Mouse (Mus musculus): ENCODE measurements around the gene Msl2.

Msl2 gene

DNA sequence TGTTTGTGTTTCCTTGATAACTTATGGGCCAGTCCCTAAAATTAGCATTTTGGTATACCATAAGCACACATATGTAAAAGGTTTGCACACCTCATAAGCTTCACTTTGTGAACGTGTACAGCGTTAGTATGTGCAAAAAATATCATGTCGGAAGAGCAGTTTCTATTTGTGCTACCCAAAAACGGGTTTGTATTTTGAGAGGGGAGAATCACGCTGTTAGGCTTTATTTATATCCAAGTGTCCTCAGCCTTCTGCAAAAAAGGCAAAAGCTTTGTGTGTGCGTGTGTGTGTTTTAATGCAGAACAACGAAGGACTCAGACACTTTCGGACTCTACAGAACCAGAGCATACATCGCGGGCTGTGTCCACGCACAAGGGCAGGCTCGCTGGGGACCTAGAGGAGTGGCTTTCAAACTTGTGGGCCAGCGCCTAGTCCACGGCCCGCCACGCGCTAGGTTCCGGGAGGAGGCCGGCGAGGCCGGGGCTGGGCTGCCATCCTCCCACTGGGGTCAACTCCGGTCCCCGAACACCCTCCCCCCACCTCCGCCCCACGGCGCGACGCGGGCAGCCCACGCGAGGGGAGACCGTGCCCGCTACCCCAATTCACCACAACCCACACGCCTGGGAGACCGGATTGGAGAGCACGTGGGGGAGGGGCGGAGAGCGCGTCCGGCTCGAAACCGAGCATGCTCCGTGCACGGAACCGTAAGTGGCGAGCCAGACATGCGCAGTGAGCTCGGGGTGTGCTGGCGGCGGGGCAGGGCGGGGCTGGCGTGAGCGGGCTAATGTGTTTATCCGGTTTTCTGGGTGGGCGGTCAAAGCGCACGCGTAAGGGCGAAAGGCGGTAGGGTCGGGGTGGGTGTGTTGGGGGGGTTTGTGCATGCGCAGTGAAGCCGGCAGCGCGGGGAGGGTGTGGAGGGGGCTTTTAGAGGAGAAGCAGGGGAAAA lies 587 bp upstream of the Msl2 start:
- in situ Hi-C loops (cut with MboI; ENCODE audit: unreplicated experiment in 2 of 2): loop anchor here (10.0 kb wide), 3 partner anchors 429 to 1551 kb away; partner anchors contain the start of genes Nck1 (in 2 of the 2), Anapc13 (in 1 of the 2) and Cep63 (in 1 of the 2)

DNA sequence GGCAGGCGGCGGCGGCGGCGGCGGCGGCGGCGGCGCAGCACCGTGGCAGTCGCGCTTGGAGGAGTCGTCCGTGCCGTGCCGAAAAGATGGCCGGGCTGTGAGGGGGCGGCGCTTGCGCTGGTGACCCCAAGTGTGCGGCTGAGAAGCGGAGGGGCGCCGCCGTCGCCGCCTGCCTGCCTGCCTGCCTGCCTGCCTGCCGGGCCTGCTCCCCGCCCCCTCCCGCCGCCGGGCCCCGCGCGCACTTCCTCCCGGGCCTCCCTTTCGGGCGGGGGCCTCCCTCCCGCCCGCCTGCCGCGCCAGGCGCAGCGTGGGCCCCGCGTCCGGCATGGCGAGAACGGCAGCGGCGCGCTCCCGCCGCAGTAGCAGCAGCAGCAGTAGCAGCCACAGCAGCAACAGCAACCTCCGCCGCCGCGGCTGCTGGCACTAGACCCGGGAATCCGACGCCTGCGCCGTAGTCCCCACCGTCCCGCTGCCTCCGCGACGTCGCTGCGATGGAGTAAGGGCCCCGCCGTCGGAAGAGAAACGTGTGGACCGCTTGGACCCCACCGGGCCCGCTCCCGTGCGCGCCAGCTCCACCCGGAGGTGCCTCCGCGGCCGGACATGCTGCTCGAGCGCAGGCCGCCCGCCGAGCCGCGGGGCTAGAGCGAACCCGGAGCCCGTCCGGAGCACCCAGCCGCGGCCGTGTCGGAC lies 576 bp downstream of the Msl2 start:
- in situ Hi-C loops (cut with MboI; ENCODE audit: unreplicated experiment in 2 of 2): loop anchor here (5.0 to 10.0 kb wide), 5 partner anchors 42 to 1550 kb away; partner anchors contain the start of genes Nck1 (in 2 of the 2), Anapc13 (in 1 of the 2), Cep63 (in 1 of the 2) and Pccb (in 1 of the 2)

DNA sequence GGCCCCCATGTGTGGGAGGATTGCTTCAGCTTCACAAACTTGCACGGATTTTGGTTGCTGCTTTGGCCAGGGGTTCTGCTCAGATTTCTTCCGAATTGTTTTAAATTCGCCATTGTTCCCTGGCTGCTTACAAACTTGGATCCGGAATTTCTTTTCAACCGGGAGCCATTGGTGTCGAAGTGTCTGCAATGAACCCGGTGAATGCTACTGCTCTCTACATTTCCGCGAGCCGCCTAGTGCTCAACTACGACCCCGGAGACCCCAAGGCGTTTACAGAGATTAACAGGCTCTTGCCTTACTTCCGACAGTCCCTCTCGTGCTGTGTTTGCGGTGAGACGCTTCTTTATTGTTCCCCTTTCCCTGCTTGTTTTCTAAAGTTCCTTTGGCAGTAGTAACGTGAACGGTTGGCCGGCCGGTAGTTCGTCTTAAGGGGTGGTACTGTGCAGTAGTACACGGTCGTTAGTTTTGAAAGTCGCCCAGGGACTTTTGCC lies 1.2 kb downstream of the Msl2 start:
- in situ Hi-C loops (cut with MboI; ENCODE audit: unreplicated experiment in 2 of 2): loop anchor here (5.0 to 10.0 kb wide), 5 partner anchors 43 to 1550 kb away; partner anchors contain the start of genes Nck1 (in 2 of the 2), Anapc13 (in 1 of the 2), Cep63 (in 1 of the 2) and Pccb (in 1 of the 2)

DNA sequence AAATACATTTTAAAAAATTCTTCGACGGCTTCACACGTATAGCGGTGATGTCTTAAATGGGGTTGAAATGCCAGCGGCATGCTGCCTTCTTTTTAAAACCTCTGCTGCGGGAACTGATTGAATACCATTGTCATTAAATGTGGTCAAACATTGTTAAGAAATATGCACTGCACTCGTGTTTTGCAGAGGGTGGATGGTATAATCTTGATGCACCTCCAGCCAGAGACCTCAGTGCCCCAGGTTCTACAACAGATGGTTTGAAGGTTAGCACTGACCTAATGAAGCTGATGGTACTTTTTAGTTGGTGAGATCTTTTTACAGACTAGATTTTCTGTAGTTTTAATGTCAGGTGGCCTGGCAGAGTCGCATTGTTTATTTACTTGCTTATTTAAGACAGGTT lies 1.8 kb downstream of the Msl2 start:
- in situ Hi-C loops (cut with MboI; ENCODE audit: unreplicated experiment in 2 of 2): loop anchor here (5.0 to 10.0 kb wide), 5 partner anchors 43 to 1549 kb away; partner anchors contain the start of genes Nck1 (in 2 of the 2), Anapc13 (in 1 of the 2), Cep63 (in 1 of the 2) and Pccb (in 1 of the 2)

DNA sequence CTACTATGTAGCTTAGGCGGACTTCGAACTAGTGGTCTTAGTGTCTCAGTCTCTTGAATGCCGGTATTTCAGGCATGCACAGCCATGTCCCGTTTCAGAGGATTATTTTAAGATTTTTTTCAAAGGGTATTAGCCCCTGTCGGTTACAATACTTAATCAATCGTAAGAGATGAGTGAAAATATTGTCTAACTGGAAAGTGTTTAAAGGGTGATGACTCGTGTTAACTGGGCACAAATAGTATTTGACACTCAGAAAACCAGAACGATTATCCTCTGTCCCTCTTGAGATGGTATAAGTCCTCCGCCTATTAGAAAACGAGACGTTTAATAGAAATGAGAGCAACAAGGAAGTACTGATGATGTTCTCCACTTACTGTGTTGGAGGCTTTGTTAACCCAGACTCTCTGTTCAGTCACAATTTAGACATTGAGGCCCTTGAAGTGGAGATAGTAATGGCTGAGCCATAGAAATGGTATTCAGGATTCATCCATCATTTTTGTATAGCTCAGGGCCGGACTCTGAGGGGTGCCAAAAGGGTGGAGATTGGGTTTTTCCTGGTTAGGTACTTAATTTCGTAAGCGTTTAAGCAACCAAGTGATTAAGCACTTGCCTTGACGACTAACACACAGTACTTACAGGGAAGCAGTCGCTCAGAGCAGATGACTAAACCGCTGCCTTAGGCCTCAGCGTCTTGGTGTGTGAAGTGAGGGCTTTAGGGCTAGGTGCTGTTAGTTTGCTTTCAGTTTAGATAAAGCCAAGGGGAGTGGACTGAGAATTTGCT lies 2.4 kb downstream of the Msl2 start:
- in situ Hi-C loops (cut with MboI; ENCODE audit: unreplicated experiment in 2 of 2): loop anchor here (5.0 to 10.0 kb wide), 5 partner anchors 44 to 1549 kb away; partner anchors contain the start of genes Nck1 (in 2 of the 2), Anapc13 (in 1 of the 2), Cep63 (in 1 of the 2) and Pccb (in 1 of the 2)

DNA sequence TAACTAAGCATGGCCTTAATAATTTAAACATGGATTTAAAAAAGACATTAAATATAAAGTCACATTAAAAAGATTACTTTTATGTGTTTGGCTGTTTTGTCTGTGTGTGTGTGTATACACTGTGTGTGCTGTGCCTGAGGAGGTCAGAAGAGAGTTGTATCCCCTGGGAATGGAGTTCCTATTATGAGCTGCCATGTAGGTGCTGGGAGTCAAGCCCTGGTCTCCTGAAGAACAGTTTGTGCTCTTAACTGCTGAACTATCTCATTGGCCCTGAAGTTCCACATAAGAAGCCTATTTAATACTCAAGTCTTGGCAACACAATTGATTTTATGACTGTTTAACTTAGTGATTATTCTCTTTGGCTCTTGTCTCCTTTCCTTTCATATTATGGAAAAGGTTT lies 3.6 kb downstream of the Msl2 start:
- in situ Hi-C loops (cut with MboI; ENCODE audit: unreplicated experiment in 2 of 2): loop anchor here (5.0 to 10.0 kb wide), 5 partner anchors 45 to 1547 kb away; partner anchors contain the start of genes Nck1 (in 2 of the 2), Anapc13 (in 1 of the 2), Cep63 (in 1 of the 2) and Pccb (in 1 of the 2)

DNA sequence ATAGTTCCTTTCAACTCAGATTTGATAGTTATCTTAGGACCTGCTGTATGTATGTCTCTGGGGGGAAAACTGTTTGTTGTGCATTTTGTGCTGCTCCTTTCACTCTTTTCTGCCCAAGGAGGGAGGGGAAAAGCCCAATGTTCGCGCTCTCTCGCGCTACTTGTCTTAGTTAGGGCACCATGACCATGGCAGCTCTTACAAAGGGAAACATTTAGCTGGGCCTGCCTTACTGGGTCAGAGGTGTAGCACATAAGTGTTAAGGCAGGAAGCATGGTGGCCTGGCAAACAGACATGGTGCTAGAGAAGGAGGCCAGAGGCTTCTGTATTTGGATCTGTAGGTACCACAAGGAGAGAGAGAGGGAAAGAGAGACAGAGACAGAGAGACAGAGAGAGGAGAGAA lies 4.7 kb downstream of the Msl2 start:
- in situ Hi-C loops (cut with MboI; ENCODE audit: unreplicated experiment in 2 of 2): loop anchor here (5.0 to 10.0 kb wide), 5 partner anchors 46 to 1546 kb away; partner anchors contain the start of genes Nck1 (in 2 of the 2), Anapc13 (in 1 of the 2), Cep63 (in 1 of the 2) and Pccb (in 1 of the 2)

DNA sequence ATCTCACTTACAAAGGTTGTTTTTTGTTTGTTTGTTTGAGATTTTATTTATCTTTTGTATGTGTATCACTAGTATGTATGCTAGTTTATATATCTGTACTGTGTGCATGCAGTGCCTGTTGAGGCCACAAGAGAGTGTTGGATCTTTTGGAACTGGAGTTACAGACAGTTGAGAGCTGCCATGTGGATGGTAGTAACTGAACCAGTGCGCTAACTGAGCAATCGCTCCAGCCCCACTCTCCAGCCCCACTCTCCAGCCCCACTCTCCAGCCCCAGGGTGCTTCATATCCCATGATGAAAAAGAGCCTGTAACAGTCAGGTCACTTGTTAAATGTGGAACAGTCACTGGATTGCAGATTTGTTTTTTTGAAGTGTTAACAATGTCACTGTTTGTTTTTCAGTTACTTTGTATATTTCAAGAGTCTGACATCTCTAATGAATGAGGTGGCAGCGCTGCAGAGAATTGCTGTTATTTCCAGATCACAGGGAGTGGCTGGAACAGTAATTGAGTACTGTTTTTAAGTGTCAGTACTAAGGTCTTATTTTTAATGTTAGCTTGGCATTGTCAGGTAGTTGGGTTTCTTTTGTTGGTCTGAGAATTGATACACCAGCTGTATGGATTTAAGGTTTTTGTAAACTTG lies 6.3 kb downstream of the Msl2 start:
- in situ Hi-C loops (cut with MboI; ENCODE audit: unreplicated experiment in 2 of 2): no loop called here

DNA sequence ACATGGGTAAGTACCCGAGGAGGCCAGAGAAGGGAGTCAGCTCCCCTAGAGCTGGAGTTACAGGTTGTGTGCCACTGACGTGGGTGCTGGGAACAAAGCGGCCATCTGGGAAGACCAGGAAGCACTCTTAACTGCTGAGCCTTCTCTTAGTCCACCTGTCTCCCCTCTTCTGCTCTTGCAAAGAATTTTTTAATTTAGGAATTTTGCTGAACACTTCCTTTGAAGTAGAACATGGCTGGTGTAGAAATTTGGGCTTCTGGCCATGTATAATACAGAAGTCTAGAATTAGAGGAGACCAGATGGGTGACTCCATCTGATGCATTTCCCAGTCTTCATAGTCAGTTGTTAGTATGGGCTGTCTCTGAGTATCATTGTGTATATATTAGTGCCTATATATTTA lies 9.8 kb downstream of the Msl2 start:
- in situ Hi-C loops (cut with MboI; ENCODE audit: unreplicated experiment in 2 of 2): no loop called here

DNA sequence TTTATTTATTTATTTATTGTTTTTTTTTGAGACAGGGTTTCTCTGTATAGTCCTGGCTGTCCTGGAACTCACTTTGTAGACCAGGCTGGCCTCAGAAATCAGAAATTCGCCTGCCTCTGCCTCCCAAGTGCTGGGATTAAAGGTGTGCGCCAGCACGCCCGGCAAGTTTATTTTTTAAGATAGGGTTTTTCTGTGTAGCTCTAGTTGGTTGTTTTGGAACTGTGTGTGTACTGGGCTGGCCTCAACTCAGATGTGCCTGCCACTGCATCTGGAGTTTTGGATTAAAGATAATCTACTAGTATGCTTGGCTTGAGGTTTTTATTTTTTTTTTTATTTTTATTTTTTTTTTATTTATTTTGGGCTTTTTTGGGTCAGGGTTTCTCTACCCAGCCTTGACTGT lies 21.5 kb downstream of the Msl2 start:
- in situ Hi-C loops (cut with MboI; ENCODE audit: unreplicated experiment in 2 of 2): no loop called here

DNA sequence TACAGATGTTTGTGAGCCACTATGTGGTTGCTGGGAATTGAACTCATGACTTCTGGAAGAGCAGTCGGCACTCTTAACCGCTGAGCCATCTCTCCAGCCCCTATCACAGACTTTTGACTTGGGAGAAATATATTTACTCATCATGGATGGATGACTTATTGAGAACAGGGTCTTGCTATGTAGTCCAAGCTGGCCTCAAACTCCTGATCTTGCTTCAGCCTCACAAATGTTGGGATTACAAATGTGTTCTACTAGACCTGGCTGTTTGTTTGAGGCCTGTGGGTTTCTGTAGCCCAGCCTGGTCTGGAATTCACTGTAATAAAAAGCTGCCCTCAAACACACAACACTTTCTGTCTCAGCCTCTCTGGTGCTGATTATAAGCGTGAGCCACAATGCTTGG lies 22.6 kb downstream of the Msl2 start:
- in situ Hi-C loops (cut with MboI; ENCODE audit: unreplicated experiment in 2 of 2): no loop called here

DNA sequence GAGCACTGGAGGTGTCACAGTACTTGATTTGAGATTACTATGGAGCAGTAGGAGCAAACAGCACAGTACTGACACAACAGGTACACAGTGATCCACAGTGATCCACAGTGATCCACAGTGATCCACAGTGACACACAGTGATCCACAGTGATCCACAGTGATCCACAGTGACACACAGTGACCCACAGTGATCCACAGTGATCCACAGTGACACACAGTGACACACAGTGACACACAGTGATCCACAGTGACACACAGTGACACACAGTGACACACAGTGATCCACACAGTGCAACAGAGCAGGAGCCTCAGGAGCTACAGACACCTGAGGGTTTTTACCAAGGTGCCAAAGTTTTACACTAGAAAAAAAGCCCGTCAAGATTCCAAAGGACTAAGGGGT lies 23.6 kb downstream of the Msl2 start:
- in situ Hi-C loops (cut with MboI; ENCODE audit: unreplicated experiment in 2 of 2): no loop called here

DNA sequence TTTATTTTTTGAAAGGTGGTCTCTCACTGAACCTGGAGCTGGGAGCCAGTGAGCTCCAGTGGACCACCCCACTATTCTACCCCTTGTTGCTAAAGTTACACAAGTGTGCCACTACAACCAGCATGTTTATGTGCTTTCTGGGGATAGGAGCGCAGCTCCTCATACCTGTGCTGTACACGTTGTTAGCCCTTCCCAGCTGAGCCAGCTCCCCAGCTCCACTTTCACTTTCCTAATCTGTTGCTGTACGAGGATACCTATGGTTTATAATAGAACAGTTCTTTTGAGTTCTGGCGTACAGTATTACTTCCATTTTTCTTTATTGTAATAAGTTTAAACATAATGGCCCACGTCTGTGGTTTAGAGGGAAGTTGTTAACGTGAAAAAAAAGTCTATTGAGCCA lies 25.5 kb downstream of the Msl2 start:
- in situ Hi-C loops (cut with MboI; ENCODE audit: unreplicated experiment in 2 of 2): no loop called here

DNA sequence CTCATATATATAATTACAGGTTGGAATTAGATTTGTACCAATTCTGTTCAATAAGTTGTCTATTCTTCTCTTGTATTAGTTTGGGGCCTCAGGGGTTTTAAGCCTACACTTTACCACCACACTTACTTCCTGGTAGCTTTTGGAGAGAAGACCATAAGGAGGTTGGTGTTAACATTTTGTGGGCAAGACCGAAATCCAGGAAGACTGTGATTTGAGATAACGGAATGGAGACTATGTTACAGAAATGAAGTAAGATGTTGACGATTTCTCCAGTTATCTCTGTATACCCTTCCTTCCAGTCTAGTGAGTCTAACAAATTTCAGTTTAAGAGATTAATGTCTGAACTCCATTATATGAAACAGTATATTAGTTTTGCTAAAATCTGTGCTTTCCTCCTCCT lies 26.3 kb downstream of the Msl2 start:
- in situ Hi-C loops (cut with MboI; ENCODE audit: unreplicated experiment in 2 of 2): no loop called here

DNA sequence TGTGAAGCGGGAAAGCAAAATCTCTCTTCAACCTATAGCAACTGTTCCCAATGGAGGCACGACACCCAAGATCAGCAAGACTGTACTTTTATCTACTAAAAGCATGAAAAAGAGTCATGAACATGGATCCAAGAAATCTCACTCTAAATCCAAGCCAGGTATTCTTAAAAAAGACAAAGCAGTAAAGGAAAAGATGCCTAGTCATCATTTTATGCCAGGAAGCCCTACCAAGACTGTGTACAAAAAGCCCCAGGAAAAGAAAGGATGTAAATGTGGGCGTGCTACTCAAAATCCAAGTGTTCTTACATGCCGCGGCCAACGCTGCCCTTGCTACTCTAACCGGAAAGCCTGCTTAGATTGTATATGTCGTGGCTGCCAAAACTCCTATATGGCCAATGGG lies 27.6 kb downstream of the Msl2 start:
- in situ Hi-C loops (cut with MboI; ENCODE audit: unreplicated experiment in 2 of 2): no loop called here

DNA sequence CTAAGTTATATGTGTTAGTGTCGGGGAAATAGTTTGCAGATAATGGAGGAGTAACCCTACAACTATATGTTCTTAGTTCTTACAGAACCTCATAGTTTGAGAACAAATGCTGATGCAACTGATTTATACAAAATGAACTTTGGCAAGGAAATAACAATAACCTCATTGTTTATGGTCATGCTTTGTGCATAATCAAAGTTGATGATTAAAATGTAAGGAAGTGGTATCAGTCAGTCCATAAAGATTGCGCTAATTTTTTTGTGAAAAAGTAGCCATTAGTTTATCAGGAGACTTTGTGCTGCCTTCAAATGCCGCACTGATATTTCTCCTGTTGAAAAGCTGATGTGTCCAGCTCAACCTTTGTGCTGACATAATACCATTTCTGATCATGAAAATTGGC lies 28.4 kb downstream of the Msl2 start:
- in situ Hi-C loops (cut with MboI; ENCODE audit: unreplicated experiment in 2 of 2): no loop called here

DNA sequence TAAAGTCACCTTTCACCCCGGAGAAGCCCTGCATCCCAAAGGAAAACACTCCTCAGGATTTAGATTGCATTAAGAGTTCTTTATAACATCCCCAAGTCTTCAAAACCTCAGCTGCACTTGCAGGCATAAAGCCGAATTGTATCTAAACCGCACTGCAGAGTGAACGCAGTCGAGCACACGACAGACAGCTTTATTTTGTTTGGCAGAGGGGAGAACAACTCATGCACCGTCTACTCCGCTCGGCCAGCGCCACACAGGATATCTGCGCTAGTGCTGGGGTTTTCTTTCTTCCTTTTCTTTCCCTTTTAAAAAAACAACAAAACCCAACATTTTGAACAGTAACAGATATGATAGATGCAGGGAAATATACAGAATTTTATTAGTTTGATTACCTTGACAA lies 31.0 kb downstream of the Msl2 start:
- in situ Hi-C loops (cut with MboI; ENCODE audit: unreplicated experiment in 2 of 2): no loop called here

DNA sequence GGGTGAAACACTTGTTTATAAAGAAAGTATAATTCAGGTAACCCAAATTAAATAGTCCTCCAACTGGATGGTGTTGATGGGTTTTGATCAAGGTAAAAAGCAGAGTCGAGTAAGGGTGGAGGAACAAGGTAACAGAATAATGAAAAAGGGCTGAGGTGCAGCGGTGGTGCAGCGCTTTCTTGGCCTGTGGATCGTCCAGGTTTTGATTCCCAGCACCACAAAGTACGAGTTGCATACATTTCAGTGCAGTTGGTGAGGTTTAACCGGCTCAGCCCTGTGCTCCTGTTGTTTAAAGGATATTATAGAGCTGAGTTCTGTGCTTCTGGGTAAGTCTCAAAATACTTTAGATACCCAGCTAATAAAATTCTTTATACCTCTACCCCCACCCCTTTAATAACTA lies 31.8 kb downstream of the Msl2 start:
- in situ Hi-C loops (cut with MboI; ENCODE audit: unreplicated experiment in 2 of 2): no loop called here

DNA sequence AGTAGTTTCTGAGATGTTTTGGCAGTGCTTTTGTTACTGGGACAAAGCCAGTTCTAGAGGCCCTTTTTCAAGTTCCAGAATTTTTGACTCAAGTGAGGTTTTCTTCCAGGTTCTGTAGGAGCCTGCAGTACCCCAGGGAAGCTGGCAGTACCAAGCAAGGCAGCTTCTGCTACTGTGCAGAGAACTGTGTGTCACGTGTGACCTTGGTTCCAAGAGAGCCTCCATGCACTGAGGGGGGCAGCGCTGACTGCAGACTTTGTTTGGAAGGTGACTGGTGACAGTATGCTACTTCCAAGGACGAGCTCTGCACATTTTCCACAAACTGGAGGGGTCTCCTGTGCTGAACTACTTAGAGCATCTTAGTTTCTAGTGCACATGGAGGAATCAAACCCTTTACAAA lies 33.5 kb downstream of the Msl2 start:
- in situ Hi-C loops (cut with MboI; ENCODE audit: unreplicated experiment in 2 of 2): no loop called here
